8 mouse cellular contexts compared by ENCODE assay signal in the genomic region with DNA sequence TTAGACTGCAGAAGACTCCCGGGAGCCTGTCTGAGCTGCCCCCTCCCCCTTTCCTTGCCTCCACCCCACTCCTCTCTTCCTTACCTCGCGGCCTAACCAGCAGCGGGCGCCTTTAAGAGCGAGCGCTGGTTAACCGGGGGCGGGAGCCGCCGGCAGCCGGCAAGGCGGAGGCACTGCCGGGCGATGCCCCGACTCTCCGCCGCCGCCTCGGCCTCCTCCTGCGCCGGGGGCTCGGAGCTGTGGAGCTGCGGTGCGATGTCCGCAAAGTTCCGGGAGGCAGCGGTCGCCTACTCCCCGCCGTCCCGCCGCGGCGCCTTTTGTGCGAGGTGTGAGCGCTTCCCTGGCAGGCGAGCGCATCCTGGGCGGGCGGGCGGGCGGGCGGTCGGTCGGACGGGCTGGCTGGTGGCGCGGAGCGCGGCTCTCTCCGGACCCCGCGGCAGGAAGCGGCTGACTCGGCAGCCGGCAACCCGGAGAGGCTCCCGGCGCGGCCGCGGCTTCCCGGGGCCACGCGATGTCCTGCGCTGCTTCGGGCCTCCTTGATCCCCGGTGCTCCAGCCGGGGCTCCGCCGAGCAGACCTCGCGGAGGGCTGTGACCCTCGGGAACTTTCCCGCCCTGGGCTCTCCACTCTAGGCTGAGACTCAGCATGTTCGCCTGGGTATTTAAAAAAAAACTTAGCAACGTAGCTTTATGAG. TPM values are rescaled to one million over a fixed set of nuclear protein-coding genes. Genes with fewer than 3 reads are reported as not detected.
A peak's percentile ranks its signal among the peaks of the same experiment; 100 is the strongest.
DNase-seq lines count a peak whose midpoint lies in the region; ATAC-seq and TF ChIP-seq lines count a peak whose summit lies in the region.

A gene (plus strand): TSS at position 109 of the 693 bp plus-strand sequence.

- H3K27ac ChIP-seq in hindbrain, embryonic 12.5 days, result peak within 1 kb of the TSS; percentile 93
- H3K27ac ChIP-seq in lung, postnatal 0 days (ENCODE audit: low read length), result peak within 1 kb of the TSS; percentile 64

- H3K9ac ChIP-seq in hindbrain, embryonic 12.5 days, result peak within 1 kb of the TSS; percentile 84
- peak within 1 kb of the TSS; percentile 62 for H3K9ac ChIP-seq in lung, postnatal 0 days (replicated peaks; ENCODE audit: low read depth)

- ATAC-seq in Patski, result peak; percentile 96
- peak; percentile 98 for ATAC-seq in hindbrain, embryonic 12.5 days (ENCODE audit: low FRiP score)
- ATAC-seq in lung, postnatal 0 days, result peak; percentile 94

- peak within 1 kb of the TSS; percentile 63 for H3K4me2 ChIP-seq in hindbrain, embryonic 12.5 days (replicated peaks)
- H3K4me2 ChIP-seq in lung, postnatal 0 days (replicated peaks; ENCODE audit: low read depth, low read length), result peak within 1 kb of the TSS; percentile 77

- CTCF ChIA-PET in Patski (lab: Charles Lee), result no interaction called here

- in situ Hi-C loops in Patski (cut with MboI; ENCODE audit: low pct_unique_long_range_greater_than_20kb), result no loop called here

- peaks cover 8% of the 10 kb centered on the region; the same call in 1 of the 2 replicates for H3K4me1 ChIP-seq in hindbrain, embryonic 12.5 days
- H3K4me1 ChIP-seq in lung, postnatal 0 days (ENCODE audit: insufficient read depth, low read depth, low read length), result peaks cover 3% of the 10 kb centered on the region; the same call in 1 of the 2 replicates

- H3K27me3 ChIP-seq in Patski, result no peaks in the 10 kb centered on the region
- no peaks in the 10 kb centered on the region for H3K27me3 ChIP-seq in hindbrain, embryonic 12.5 days
- no peaks in the 10 kb centered on the region for H3K27me3 ChIP-seq in lung, postnatal 0 days (replicated peaks; ENCODE audit: insufficient read depth, low read length)

- peak within 1 kb of the TSS; percentile 80 for H3K4me3 ChIP-seq in hindbrain, embryonic 12.5 days
- H3K4me3 ChIP-seq in lung, postnatal 0 days (ENCODE audit: low read depth, low read length), result peak within 1 kb of the TSS; percentile 65

- WGBS in hindbrain, embryonic 12.5 days, result under 1% methylated on average over 58 of the region's 78 CpGs
- WGBS in lung, postnatal 0 days, result 1% methylated on average over 59 of the region's 78 CpGs

- no peaks in the 10 kb centered on the region for H3K36me3 ChIP-seq in hindbrain, embryonic 12.5 days
- H3K36me3 ChIP-seq in lung, postnatal 0 days (ENCODE audit: insufficient read depth, low read length), result no peaks in the 10 kb centered on the region

- TF ChIP-seq EP300 in lung, postnatal 0 days (IDR thresholded peaks at IDR 0.05), result no peak

- TF ChIP-seq CTCF in Patski (IDR thresholded peaks at IDR 0.05), result peak; percentile 42
- peak; percentile 43 for TF ChIP-seq CTCF in lung, postnatal 0 days (IDR thresholded peaks at IDR 0.05)

- H3K9me3 ChIP-seq in hindbrain, embryonic 12.5 days (replicated peaks), result no peaks in the 10 kb centered on the region
- H3K9me3 ChIP-seq in lung, postnatal 0 days (ENCODE audit: low read length), result no peaks in the 10 kb centered on the region

- peak; percentile 1 for DNase-seq in Patski (ENCODE audit: low read depth, low spot score)
- DNase-seq in cerebellum, postnatal 14 days, result peak; percentile 82
- DNase-seq in frontal cortex, postnatal 25 days (ENCODE audit: low spot score in 2 of 2), result peak; percentile 39 to 61
- DNase-seq in layer of hippocampus, postnatal 25 days (ENCODE audit: extremely low spot score in 1 of 2, low spot score in 1 of 2), result peak; percentile 64 to 76
- DNase-seq in lung, postnatal 0 days (ENCODE audit: low spot score), result peak; percentile 84
- DNase-seq in retina, embryonic 14.5 days (ENCODE audit: low spot score), result peak; percentile 79
- DNase-seq in urinary bladder, postnatal 14 days (ENCODE audit: low spot score), result peak; percentile 72

- POLR2A ChIA-PET in Patski (lab: Charles Lee), result no interaction called here

RNA-seq across cellular contexts. Expression of the gene that starts here (rescaled TPM):
- 0.64 TPM for polyA plus RNA-seq in Patski (2021)
- 1.6 and 2.3 TPM in 2 replicates for polyA plus RNA-seq in hindbrain, embryonic 12.5 days (2016; fragmentation: Nextera tagmentation; extraction: Ambion mirVana)
- total RNA-seq in layer of hippocampus, postnatal 25 days (2021), result 10 to 100 TPM; 42.9 to 44.1 TPM
- 0.49 and 0.58 TPM in 2 replicates for polyA plus RNA-seq in lung, postnatal 0 days (2015; fragmentation: Nextera tagmentation; extraction: Ambion mirVana)

Comparison
In these comparisons a context has a peak if more than half of its experiments do, and no peak if none do; other contexts are left out.
1. Peak in every context shown above with its lines: DNase-seq, ATAC-seq, H3K4me3 ChIP-seq and H3K27ac ChIP-seq.
2. Peak in DNase-seq and ATAC-seq in Patski; RNA of the gene not detected or under 1 TPM.
3. Peak in DNase-seq, ATAC-seq, H3K4me3 ChIP-seq, H3K27ac ChIP-seq, H3K9ac ChIP-seq and H3K4me2 ChIP-seq in lung, postnatal 0 days; RNA of the gene not detected or under 1 TPM.
4. DNase-seq: peak in every context shown above with its lines; median percentile 84 in lung, postnatal 0 days; 82 in cerebellum, postnatal 14 days; 79 in retina, embryonic 14.5 days; 72 in urinary bladder, postnatal 14 days; 70 in layer of hippocampus, postnatal 25 days; 50 in frontal cortex, postnatal 25 days; 1 in Patski.